Mouse (Mus musculus) hindbrain, postnatal 0 days (tissue): ENCODE data around the gene Cip2a. TPM values are rescaled to one million over a fixed set of nuclear protein-coding genes. Genes with fewer than 3 reads are reported as not detected.
A peak's percentile ranks its signal among the peaks of the same experiment; 100 is the strongest.

Experiments used
- ATAC-seq: fragments of 200-750 bp; cut with Nextera tagmentation; 2 replicates; pipeline ENCODE4 v1.8.0; 2017; ENCODE audit warnings: mild to moderate bottlenecking, moderate TSS enrichment, moderate library complexity
- DNase-seq: peaks from one replicate; pipeline ENCODE4 v3.0.0-alpha.2; 2015; ENCODE audit warnings: low spot score
- H3K27ac ChIP-seq: fragments of 300-500 bp; sonication (generic); 2 replicates; pipeline ENCODE4 v1.5.1; 2014; ENCODE audit warnings: mild to moderate bottlenecking
- H3K27me3 ChIP-seq: fragments of 300-500 bp; sonication (generic); 2 replicates; pipeline ENCODE4 v1.6.1; 2014; ENCODE audit warnings: low read length, mixed read lengths; ENCODE audit not compliant: insufficient read depth
- H3K36me3 ChIP-seq: fragments of 300-500 bp; sonication (generic); 2 replicates; pipeline ENCODE4 v1.6.1; 2014; ENCODE audit warnings: low read length, mixed read lengths; ENCODE audit not compliant: insufficient read depth
- H3K4me1 ChIP-seq: fragments of 300-500 bp; sonication (generic); 2 replicates; pipeline ENCODE4 v1.6.1; 2014; ENCODE audit warnings: antibody characterized with exemption, low read length, mixed read lengths; ENCODE audit not compliant: insufficient read depth
- H3K4me2 ChIP-seq: fragments of 300-500 bp; sonication (generic); 2 replicates; pipeline ENCODE4 v1.6.1; 2014; ENCODE audit warnings: low read depth, mild to moderate bottlenecking, low read length, moderate library complexity, mixed read lengths
- H3K4me3 ChIP-seq: fragments of 300-500 bp; sonication (generic); 2 replicates; pipeline ENCODE4 v1.5.1; 2014; ENCODE audit warnings: low read length
- H3K9ac ChIP-seq: fragments of 300-500 bp; sonication (generic); replicated peaks from 2 replicates; pipeline ENCODE4 v1.6.1; 2014; ENCODE audit warnings: mild to moderate bottlenecking, low read length, moderate library complexity, mixed read lengths
- H3K9me3 ChIP-seq: fragments of 300-500 bp; sonication (generic); 2 replicates; pipeline ENCODE4 v1.6.1; 2016; ENCODE audit warnings: low read length, mixed read lengths
- CTCF ChIP-seq: IDR thresholded peaks from 2 replicates; pipeline ENCODE4 v1.5.1; 2016; ENCODE audit warnings: antibody characterized with exemption, control low read depth, low read depth
- WGBS: fragments of 180-500 bp; shearing (Covaris S2); extraction: QIAGEN DNeasy Blood & Tissue Kit; methylation state at CpG from one replicate; pipeline ENCODE4 v1.1.7; 2014; 5-methylcytosine and 5-hydroxymethylcytosine counted together
- polyA plus RNA-seq: library from polyadenylated mRNA; unstranded; fragments of >200 nt; fragmentation: Nextera tagmentation; extraction: Ambion mirVana; gene quantifications from 2 replicates; pipeline ENCODE4 v1.2.1, GENCODE M21; 2015
- total RNA-seq: library from RNA; depleted of rRNA; stranded (reverse); fragments of >200 nt; gene quantifications from 2 replicates; pipeline ENCODE4 v1.2.3, GENCODE M21; 2014

Gene Cip2a
- total and polyA plus RNA-seq, 2 experiments from 2014 or later = 5.1 to 5.3 TPM

GRCm38 (mm10) chr16:48992437-48993230, 1.4 kb upstream of the Cip2a start:
- TF ChIP-seq CTCF = no peak
- peak; percentile 10 for DNase-seq
- H3K9ac ChIP-seq = peak overlapping the region; percentile 100
- no peaks in the 10 kb centered on the region for H3K27me3 ChIP-seq
- H3K4me1 ChIP-seq = 0 out of 2 replicates have a peak, but pooled peaks cover 4% of the 10 kb centered on the region
- H3K4me2 ChIP-seq = peak overlapping the region; percentile 87
- 18% methylated on average over 10 of the region's 10 CpGs for WGBS
- H3K36me3 ChIP-seq = no peaks in the 10 kb centered on the region
- peak overlapping the region; percentile 92 for H3K4me3 ChIP-seq
- no peak for ATAC-seq
- H3K9me3 ChIP-seq = no peaks in the 10 kb centered on the region
- H3K27ac ChIP-seq = no peak overlapping the region

- no peak for DNase-seq
- under 1% methylated on average over 9 of the region's 9 CpGs for WGBS
- no peak for ATAC-seq
Observed at GRCm38 (mm10) chr16:48993231-48993558, 790 bp upstream of the Cip2a start.

GRCm38 (mm10) chr16:48994343-48994693, 333 bp downstream of the Cip2a start:
- no peak for ATAC-seq
- H3K9me3 ChIP-seq = no peaks in the 10 kb centered on the region

More at GRCm38 (mm10) chr16:48993231-48993558, 790 bp upstream of the Cip2a start:
- TF ChIP-seq CTCF = no peak
- Histone ChIP-seq H3K4me1 (0 out of 2 replicates have a peak, but pooled peaks cover 4% of the 10 kb centered on the region), H3K9ac (peak overlapping the region; percentile 100), H3K4me2 (peak overlapping the region; percentile 87), H3K27me3 (no peaks in the 10 kb centered on the region), H3K4me3 (peak overlapping the region; percentile 92), H3K27ac (peak overlapping the region; percentile 97), H3K9me3 (no peaks in the 10 kb centered on the region), H3K36me3 (no peaks in the 10 kb centered on the region)

GRCm38 (mm10) chr16:49004151-49004550, 10.2 kb downstream of the Cip2a start:
- no peak for TF ChIP-seq CTCF
- ATAC-seq = no peak
- H3K4me3 ChIP-seq = no peak overlapping the region
- no peak overlapping the region for H3K27ac ChIP-seq
- no peaks in the 10 kb centered on the region for H3K27me3 ChIP-seq
- H3K4me2 ChIP-seq = no peak overlapping the region
- DNase-seq = no peak
- no peak overlapping the region for H3K9ac ChIP-seq
- no peaks in the 10 kb centered on the region for H3K4me1 ChIP-seq
- no peaks in the 10 kb centered on the region for H3K9me3 ChIP-seq
- no peaks in the 10 kb centered on the region for H3K36me3 ChIP-seq
- WGBS = 92% methylated on average over 5 of the region's 5 CpGs

More at GRCm38 (mm10) chr16:48994343-48994693, 333 bp downstream of the Cip2a start:
- H3K4me3 ChIP-seq = peak overlapping the region; percentile 92
- under 1% methylated on average over 18 of the region's 18 CpGs for WGBS
- no peaks in the 10 kb centered on the region for H3K36me3 ChIP-seq
- peak overlapping the region; percentile 41 for H3K9ac ChIP-seq
- H3K27ac ChIP-seq = no peak overlapping the region
- TF ChIP-seq CTCF = no peak
- no peak for DNase-seq
- H3K4me2 ChIP-seq = peak overlapping the region; percentile 88
- H3K27me3 ChIP-seq = no peaks in the 10 kb centered on the region
- H3K4me1 ChIP-seq = 0 out of 2 replicates have a peak, but pooled peaks cover 4% of the 10 kb centered on the region

- 67% methylated on average over 5 of the region's 5 CpGs for WGBS
- DNase-seq (peak; percentile 80), ATAC-seq (no peak)
- no peak overlapping the region for H3K9ac ChIP-seq
- H3K9me3 ChIP-seq = no peaks in the 10 kb centered on the region
- H3K36me3 ChIP-seq = no peaks in the 10 kb centered on the region
- no peak overlapping the region for H3K4me2 ChIP-seq
- peak; percentile 65 for TF ChIP-seq CTCF
- H3K4me1 ChIP-seq = no peaks in the 10 kb centered on the region
- H3K4me3 ChIP-seq = no peak overlapping the region
- H3K27ac ChIP-seq = no peak overlapping the region
- H3K27me3 ChIP-seq = no peaks in the 10 kb centered on the region
Observed at GRCm38 (mm10) chr16:49016620-49017332, 22.8 kb downstream of the Cip2a start.

GRCm38 (mm10) chr16:49035852-49036251, 41.9 kb downstream of the Cip2a start:
- H3K27me3 ChIP-seq = no peaks in the 10 kb centered on the region
- H3K4me1 ChIP-seq = no peaks in the 10 kb centered on the region
- no peak overlapping the region for H3K27ac ChIP-seq
- no peak overlapping the region for H3K9ac ChIP-seq
- H3K4me3 ChIP-seq = no peak overlapping the region
- DNase-seq = peak; percentile 27
- TF ChIP-seq CTCF = no peak
- 64% methylated on average over 4 of the region's 4 CpGs for WGBS
- no peaks in the 10 kb centered on the region for H3K9me3 ChIP-seq
- no peak overlapping the region for H3K4me2 ChIP-seq
- H3K36me3 ChIP-seq = no peaks in the 10 kb centered on the region
- ATAC-seq = peak; percentile 62; the same call in 1 of the 2 replicates

- no peak for TF ChIP-seq CTCF
- H3K4me2 ChIP-seq = no peak overlapping the region
- H3K27ac ChIP-seq = no peak overlapping the region
- no peak overlapping the region for H3K9ac ChIP-seq
- WGBS = 84% methylated on average over 4 of the region's 4 CpGs
- H3K36me3 ChIP-seq = no peaks in the 10 kb centered on the region
- no peaks in the 10 kb centered on the region for H3K4me1 ChIP-seq
- H3K4me3 ChIP-seq = no peak overlapping the region
- DNase-seq (no peak), ATAC-seq (no peak)
- no peaks in the 10 kb centered on the region for H3K9me3 ChIP-seq
- H3K27me3 ChIP-seq = no peaks in the 10 kb centered on the region
Observed at GRCm38 (mm10) chr16:49037771-49038170, 43.8 kb downstream of the Cip2a start.
